Mouse (Mus musculus) thymus, adult 18-20 months (tissue): ENCODE data around the gene Pilrb2.
"Not testable (repeated sequence)": the region's sequence is repeated elsewhere in the genome, so short reads cannot be mapped to it uniquely, and the experiment has no call there.

Experiments
- DNase-seq, 2 experiments: peaks; one replicate each; pipeline ENCODE4 v3.0.0; 2022; ENCODE audit warnings: mixed read lengths in 2 of 2

The Pilrb2 gene

DNA sequence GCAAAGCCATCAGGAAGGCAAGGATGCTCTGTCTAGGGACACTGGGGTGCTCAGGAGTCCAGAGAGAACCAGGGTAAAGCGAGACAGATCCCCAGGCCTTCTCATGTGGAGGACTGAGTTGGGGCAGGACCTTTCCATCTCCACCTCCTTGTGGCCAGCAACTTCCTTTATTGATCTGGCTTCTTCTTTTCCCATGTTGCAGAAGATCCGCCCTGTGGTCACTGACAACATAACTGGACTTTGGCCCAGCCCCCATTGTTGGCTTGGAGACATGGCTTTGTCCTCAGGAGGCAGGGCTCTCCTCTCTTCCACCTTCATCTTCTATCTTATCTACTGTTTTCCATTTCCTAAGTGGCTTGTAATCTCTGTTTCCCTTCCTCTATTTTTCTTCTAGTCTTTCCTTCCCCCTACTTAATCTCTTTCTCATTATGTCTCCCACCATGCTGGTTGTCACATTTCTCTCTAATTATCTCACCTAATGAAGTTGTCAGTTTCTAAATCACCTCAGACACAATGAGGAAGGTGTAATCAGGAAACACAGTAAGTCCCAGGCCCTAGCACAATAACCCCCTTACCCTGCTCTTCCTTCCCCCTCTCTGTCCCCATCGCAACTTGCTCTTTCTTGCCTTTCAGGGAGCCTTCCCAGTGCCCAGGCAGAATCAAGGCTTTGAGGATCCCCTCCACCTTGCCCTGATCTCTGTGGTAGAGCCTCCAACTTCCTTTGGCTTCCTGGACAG, at the start of gene Pilrb2:
Pilrb2 (minus strand) TSS at position 172 of the 737 bp plus-strand sequence.
- DNase-seq: not testable (repeated sequence)

DNA sequence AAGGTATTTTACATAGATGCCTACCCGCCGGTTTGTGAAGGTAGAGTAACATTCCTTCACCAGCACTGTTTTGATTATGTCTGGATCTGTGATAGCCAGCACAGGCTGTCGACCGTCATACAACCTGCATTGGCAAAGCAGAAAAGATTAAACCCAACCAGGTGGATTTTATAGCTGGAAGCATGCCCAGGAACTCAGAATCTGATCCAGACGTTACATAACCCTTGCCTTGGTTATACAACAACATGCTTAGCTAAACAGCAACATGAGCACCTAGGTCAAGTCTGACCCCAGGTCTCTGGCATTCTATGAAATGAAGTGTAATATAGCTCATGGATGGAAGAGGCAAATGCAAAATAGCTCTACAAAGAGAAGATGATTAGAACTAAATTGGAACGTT, 43.9 kb upstream of the Pilrb2 start:
- DNase-seq: no peak

DNA sequence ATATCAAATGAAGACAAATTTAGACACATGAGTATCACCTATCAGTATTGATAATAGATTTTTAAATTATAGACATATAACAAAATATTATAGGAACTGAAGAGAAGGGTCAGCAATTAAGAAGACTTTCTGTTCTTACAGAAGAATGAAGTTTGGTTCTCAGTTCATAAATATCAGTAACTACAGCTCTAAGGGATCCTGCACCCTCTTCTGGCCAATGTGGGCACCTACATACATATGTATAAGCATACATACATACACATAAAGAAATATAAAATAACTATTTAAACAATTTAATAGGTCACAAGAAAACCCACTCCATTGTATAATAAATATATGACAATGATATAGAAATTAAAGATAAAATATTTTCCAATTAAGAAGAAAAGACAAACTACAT, 42.9 kb upstream of the Pilrb2 start:
- no peak for DNase-seq

DNA sequence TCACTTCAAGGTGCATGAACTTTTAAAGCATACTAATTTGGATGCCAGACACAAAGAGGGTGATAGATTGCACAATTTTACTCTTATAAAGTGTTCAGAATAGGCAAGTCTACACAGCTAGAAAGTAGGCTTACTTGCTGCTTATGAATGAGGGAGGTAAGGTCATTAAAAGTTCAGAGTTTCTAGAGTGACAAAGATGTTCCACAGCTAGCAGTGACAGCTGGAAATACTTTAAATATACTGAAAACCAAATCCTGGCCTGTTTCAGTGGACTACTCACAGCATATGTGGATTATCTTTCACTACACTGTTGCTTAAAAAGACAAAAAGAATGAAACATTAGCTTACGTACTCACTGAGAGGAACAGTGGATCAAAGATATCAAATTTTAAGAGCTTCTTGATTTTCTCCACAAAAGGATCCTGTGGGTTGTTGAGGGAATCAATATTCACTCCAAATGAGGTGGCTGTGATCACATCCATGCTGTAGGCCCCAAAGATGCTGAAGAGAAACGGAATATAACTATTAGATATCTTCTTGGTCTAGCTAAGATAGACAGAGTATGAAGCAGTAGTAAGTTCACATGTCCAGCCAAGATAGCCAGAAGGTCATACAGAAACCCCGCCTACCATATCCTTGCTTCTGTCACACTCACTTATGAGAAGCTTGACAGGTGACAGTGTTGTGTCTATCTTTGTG, 38.1 kb upstream of the Pilrb2 start:
- no peak for DNase-seq

DNA sequence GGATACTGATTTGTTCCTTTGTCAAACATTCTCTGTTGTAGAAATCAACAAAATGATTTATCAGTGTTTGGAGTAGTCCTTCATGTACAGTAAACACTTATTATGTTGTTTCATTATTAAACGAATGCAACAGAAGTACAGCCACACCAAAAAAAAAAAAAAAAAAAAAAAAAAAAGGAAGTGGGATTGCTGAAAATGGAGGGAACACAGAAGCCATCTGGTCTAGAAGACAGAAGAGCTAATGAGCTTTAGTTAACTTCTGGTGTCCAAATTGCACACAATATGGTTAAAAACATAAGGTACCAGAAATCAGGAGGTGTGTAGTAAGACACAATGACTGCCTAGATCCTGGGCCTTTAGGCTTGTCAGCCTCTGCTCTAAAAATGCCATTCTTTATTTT, 26.2 kb upstream of the Pilrb2 start:
- DNase-seq: no peak

DNA sequence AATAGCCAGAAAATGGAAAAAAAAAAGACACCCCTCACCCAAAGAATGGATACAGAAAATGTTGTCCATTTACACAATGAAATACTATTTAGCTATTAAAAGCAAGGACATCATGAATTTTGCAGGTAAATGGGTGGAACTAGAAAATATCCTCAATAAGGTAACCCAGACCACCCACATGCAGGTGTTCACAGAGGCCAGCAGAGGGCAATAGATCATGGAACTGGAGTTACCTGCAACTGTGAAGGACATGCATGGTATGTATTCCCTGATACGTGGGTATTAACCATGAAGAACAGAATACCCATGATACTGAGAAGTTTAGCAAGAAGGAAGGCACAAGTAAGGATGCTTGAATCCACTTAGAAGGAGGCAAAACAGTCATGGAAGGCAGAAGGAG, 21.3 kb upstream of the Pilrb2 start:
- DNase-seq: no peak

DNA sequence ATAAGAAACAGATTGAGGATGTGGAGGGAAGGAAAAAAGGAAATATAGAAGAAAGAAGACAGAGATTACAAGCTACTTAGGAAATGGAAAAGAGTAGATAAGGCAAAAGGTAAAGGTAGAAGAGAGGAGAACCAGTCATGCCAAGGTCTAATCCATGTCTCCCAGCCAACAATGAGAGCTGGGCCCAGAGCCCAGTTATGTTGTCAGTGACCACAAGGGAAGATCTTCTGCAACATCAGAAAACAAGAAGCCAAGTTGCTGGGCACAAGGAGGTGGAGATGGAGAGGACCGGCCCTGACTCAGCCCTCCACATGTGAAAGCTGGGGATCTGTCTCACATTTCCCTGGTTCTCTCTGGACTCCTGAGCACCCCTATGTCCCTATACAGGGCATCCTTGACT, 16.1 kb upstream of the Pilrb2 start:
- no peak for DNase-seq

DNA sequence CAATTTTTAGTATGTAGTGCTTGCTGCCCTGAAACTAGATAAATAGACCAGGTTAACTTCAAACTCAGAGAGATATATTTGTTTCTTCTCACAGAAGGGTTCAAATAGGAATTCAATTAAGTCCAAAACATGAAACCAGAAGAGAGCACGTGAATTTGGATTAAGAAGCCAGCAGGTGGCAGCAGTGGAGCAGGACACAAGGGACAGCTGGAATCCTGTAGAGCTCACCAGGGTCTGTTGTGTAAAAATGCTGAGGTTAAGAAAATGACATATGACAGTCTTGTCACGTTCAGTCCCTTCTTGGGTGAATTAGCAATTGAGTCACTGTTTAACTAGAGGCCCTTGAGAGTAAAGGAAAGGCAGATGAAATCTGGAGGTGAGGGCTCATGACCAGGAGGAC, 14.3 kb upstream of the Pilrb2 start:
- DNase-seq: no peak

DNA sequence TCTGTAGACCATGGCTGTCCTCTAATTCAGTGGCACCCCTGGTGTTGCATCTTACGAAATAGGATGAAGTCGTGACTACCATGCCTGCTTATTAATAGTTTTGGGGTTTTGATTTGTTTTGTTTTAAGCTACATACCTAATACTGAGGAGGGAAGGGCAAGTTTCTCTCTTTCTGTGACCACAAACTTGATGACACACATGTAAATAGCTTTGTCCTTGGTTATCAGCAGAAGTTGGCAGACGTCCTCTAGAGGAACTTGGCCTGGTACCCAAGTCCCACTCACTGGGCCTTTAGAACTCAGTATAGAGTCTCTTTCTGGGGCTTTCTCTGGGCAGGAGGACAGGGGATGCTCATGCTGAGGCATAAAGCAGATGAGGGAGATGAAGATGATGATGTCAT, 11.7 kb upstream of the Pilrb2 start:
- no peak for DNase-seq

DNA sequence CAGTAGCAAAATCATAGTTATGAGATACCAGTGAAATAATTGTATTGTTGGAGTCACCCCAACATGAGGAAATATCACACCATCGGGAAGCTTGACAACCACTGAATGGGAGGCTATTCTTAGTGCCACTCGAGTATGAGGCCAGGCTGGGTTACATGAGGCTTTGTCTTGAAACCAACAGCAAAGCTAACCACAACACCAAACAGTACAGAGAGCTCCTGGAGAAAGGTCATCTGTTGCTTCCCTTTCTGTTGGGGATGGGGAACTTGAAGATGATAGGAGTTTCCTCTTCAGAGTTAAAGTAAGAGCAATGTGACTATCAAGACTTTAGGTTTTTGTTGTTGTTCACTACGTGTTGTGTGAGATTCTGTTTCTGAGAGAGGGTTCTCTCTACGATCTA, 11.3 kb upstream of the Pilrb2 start:
- no peak for DNase-seq

DNA sequence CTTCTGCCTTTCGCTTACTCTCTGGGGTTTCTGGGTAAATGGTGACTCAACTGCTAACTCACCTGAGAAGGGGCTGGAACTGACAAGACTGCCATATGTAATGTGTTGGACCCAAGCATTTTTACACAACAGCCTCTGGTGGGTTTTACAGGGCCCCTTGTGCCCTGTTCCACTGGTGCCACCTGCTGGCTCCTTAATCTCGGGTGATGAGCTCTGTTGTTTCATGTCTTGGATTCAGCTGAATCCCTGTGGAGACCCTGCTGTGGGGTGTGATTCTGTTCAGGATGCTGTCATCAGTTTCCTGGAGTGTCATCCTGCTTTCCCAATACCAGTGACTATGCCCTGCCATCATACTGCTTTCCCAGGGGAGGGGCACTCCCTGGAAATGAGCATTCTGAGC, 6.2 kb upstream of the Pilrb2 start:
- DNase-seq: no peak

DNA sequence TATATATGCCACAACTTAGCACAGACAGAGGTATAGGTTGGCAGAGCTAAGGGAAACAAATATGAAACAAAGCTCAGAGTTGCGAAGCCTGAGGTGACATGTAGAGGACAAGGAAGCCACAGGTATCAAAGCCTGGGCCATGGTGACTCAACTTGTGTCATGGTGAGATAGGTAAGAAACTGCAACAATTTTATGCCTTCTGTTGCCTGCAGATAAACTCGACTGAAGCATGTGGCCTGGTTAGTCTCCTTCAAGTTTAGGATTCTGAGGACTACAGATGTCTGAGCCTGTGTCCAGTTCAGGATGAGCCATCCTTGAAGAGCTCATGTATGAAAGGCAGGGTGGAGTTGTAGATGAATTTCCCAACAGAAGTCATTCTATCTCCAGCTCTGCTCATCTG, 3.4 kb upstream of the Pilrb2 start:
- DNase-seq: no peak

DNA sequence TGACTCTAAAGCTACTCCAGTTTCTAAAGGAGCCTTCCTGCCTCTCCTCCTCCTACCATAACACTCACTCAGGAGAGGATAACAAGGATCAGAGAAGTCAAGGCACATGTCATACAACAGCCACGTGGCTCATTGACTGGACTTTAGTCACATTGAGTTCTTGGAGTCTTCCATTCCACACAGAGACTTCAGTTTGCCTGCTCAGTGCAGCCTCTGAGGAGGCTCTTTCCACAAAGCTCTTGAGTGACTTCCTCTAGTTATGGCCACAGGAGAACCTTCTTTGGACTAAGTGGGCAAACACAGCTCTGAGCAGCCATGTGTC, 727 bp upstream of the Pilrb2 start:
- DNase-seq: not testable (repeated sequence)

DNA sequence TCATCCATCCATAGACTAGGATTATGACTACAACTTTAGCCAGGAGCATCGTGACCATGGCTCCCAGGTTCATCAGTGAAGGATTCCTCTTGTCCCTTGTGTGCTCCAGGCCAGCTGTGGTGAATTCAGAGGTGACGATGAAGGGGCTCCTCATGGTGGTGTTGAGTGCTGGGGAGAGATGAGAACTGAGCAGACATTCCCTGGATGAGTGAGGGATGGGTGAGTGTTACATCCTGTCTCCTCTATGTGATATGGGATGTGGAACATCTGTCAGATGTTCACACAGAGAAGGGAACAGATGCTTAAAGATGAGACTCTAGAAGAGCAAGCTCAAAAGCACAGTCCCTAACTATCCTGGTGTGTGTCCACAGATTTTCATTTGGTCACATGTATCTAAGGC, 3.0 kb downstream of the Pilrb2 start:
- not testable (repeated sequence) for DNase-seq

DNA sequence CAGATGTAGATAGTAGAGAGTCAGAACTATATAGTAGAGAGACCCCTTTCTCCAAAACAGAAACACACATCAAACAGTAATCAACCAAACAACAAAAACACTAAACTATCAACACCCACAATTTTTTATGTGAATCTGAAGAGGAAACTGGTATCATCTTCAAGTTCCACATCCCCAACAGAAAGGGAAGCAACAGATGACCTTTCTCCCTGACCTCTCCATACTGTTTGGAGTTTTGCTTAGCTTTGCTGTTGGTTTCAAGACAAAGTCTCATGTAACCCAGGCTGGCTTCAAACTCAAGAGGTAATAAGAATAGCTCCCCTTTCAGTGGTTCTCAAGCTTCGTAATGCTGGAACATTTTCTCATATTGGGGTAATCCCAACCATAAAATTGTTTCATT, 7.6 kb downstream of the Pilrb2 start:
- DNase-seq: not testable (repeated sequence)

DNA sequence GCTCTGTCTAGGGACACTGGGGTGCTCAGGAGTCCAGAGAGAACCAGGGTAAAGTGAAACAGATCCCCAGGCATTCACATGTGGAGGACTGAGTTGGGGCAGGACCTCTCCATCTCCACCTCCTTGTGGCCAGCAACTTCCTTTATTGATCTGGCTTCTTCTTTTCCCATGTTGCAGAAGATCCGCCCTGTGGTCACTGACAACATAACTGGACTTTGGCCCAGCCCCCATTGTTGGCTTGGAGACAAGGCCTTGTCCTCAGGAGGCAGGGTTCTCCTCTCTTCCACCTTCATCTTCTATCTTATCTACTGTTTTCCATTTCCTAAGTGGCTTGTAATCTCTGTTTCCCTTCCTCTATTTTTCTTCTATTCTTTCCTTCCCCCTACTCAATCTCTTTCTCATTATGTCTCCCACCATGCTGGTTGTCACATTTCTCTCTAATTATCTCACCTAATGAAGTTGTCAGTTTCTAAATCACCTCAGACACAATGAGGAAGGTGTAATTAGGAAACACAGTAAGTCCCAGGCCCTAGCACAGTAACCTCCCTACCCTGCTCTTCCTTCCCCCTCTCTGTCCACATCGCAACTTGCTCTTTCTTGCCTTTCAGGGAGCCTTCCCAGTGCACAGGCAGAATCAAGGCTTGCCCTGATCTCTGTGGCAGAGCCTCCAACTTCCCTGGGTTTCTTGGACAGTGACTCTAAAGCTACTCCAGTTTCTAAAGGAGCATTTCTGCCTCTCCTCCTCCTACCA, 13.5 kb downstream of the Pilrb2 start, which contains the start of gene Pilrb1:
Pilrb1 (minus strand) TSS at position 147 of the 751 bp plus-strand sequence.
- DNase-seq: not testable (repeated sequence)

DNA sequence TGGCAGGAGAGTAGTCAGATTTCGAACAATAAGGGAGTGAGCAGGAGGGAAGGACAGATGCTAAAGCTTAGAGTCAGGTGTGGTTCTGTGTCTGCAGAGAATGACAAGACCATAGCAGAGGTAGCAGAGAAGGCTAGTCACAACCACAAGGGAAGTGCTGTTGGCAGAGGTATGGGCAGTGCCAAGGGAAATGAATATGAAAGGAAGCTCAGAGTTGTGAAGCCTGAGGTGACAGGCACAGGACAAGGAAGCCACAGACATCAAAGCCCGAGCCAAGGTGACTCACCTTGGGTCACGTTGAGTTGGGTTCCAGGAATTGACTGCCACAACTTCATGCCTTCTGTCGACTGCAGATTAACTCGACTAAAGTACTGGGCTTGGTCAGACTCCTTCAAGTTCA, 14.7 kb downstream of the Pilrb2 start:
- DNase-seq: not testable (repeated sequence)

DNA sequence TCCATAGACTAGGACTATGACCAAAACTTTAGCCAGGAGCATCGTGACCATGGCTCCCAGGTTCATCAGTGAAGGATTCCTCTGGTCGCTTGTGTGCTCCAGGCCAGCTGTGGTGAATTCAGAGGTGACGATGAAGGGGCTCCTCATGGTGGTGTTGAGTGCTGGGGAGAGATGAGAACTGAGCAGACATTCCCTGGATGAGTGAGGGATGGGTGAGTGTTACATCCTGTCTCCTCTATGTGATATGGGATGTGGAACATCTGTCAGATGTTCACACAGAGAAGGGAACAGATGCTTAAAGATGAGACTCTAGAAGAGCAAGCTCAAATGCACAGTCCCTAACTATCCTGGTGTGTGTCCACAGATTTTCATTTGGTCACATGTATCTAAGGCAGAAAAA, 16.7 kb downstream of the Pilrb2 start:
- DNase-seq: not testable (repeated sequence)

DNA sequence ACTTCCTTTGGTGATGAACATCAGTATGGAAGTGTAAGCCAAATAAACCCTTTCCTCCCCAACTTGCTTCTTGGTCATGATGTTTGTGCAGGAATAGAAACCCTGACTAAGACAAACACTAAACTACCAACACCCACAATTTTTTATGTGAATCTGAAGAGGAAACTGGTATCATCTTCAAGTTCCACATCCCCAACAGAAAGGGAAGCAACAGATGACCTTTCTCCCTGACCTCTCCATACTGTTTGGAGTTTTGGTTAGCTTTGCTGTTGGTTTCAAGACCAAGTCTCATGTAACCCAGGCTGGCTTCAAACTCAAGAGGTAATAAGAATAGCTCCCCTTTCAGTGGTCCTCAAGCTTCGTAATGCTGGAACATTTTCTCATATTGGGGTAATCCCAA, 21.3 kb downstream of the Pilrb2 start:
- DNase-seq: not testable (repeated sequence)

DNA sequence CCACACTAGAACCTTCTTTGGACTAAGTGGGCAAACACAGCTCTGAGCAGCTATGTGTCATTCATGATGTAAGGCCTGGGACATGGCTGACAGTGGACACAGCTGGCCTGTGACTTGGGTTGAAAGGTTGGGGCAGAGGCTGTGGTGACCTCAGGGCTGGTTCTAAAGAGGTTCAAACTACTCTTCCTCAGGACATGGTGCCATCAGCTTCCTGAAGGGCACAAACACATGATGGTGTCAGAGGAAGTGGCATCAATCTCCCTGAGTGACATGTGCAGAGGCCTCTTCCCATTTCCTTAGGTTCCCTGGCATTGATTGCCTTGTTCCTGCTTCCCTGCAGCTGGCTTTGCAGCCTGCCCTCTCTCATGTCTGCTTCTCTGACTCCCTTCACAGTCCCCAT, 34.5 kb downstream of the Pilrb2 start:
- not testable (repeated sequence) for DNase-seq

DNA sequence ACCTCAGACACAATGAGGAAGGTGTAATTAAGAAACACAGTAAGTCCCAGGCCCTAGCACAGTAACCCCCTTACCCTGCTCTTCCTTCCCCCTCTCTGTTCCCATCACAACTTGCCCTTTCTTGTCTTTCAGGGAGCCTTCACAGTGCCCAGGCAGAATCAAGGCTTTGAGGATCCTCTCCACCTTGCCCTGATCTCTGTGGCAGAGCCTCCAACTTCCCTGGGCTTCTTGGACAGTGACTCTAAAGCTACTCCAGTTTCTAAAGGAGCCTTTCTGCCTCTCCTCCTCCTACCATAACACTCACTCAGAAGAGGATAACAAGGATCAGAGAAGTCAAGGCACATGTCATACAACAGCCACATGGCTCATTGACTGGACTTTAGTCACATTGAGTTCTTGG, 35.0 kb downstream of the Pilrb2 start:
- no peak for DNase-seq

DNA sequence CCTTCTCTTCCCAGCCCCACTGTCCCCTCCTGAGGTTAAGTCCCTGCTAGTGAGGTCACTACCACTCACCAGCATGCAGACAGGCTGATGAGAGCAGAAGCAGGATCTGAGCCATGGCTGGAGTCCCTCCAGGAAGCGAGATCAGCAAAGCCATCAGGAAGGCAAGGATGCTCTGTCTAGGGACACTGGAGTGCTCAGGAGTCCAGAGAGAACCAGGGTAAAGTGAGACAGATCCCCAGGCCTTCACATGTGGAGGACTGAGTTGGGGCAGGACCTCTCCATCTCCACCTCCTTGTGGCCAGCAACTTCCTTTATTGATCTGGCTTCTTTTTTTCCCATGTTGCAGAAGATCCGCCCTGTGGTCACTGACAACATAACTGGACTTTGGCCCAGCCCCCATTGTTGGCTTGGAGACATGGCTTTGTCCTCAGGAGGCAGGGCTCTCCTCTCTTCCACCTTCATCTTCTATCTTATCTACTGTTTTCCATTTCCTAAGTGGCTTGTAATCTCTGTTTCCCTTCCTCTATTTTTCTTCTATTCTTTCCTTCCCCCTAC, 35.6 kb downstream of the Pilrb2 start, which contains the start of gene Pilra:
Pilra (minus strand) TSS at position 316 of the 555 bp plus-strand sequence.
- DNase-seq: not testable (repeated sequence)

DNA sequence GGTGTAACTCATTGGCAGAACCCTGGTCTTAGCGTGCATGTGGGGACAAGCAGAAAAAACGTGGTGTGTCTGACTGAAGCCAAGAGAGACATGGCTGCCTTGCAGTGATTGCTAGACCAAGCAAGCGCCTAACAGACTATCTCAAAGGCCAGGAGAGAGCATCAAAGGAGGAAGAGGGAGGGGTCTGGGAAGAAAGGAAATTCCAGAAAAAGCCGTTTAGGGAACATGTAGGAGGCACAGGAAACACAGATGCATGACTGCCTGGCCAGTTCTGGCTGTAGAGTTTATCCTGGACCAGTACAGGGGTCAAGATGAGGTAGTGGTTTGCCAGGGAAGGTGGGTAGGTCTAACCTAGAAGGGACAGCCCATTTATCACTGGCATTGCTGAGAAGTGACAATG, 38.1 kb downstream of the Pilrb2 start:
- DNase-seq: no peak
